ENCODE assay signal across 8 mouse cellular contexts in the genomic region with DNA sequence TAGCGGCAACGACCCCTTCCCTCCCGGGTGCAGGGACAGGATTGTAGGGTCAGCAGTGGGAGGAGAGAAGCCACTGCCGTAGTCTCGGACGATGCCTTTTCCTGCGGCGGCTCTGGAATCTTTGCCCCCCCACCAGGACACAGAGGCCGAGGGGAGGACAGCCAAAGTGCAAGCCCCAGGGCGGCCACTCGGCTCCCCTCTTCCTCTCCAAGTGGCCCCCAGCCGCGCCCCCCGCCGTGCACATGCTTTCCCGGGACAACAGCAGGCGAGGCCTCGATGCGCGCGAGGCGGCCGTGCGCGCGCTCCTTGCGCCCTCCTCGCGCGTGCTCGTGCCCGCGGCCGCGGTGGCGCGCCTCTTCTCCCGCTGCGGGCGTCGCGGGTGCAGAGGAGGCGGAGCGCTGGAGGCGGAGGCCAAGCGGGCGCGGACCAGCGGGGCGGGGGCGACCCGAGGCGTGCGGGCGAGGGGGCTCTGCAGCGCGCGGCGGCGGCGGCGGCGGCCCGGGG.
DNase-seq lines count a peak whose midpoint lies in the region; ATAC-seq lines count a peak whose summit lies in the region.

No protein-coding gene starts in this region.

- WGBS in lung, embryonic 16.5 days = under 1% methylated on average over 59 of the region's 64 CpGs

- no peaks in the 10 kb centered on the region for H3K9me3 ChIP-seq in lung, embryonic 16.5 days (ENCODE audit: control insufficient read depth, low read length)

- peak overlapping the region; percentile 87 for H3K4me2 ChIP-seq in lung, embryonic 16.5 days (ENCODE audit: low read depth, low read length)

- peak overlapping the region; percentile 78 for H3K9ac ChIP-seq in lung, embryonic 16.5 days (ENCODE audit: low read length)

- peak; percentile 77 for DNase-seq in ES-CJ7 (ENCODE audit: low read depth, low spot score)
- peak; percentile 50 to 76 for DNase-seq in cerebellum, adult 18-20 months
- peak; percentile 84 to 91 for DNase-seq in layer of hippocampus, postnatal 10 days (ENCODE audit: low spot score in 2 of 2)
- peak; percentile 88 for DNase-seq in ovary, postnatal 36 days (ENCODE audit: low spot score)
- DNase-seq in thymus, postnatal 36 days = peak; percentile 60 to 68

- H3K27ac ChIP-seq in lung, embryonic 16.5 days (ENCODE audit: low read length) = peak overlapping the region; percentile 27; the same call in 1 of the 2 replicates

- peaks cover 14% of the 10 kb centered on the region for H3K4me1 ChIP-seq in lung, embryonic 16.5 days (replicated peaks; ENCODE audit: control insufficient read depth, insufficient read depth, low read length)

- no peaks in the 10 kb centered on the region for H3K36me3 ChIP-seq in lung, embryonic 16.5 days (ENCODE audit: control insufficient read depth, insufficient read depth, low read length)

- no peaks in the 10 kb centered on the region for H3K27me3 ChIP-seq in lung, embryonic 16.5 days (ENCODE audit: control insufficient read depth, insufficient read depth, low read depth, low read length)

- peak overlapping the region; percentile 75 for H3K4me3 ChIP-seq in lung, embryonic 16.5 days (ENCODE audit: low read length)

- peak; percentile 58 for ATAC-seq in frontal cortex, adult (ENCODE audit: low TSS enrichment)
- peak; percentile 34 to 37; a peak in 3 of 4 replicates for ATAC-seq in hematopoietic stem cell, adult 5-6 weeks (replicated peaks in 1 of 2; ENCODE audit: insufficient read depth in 1 of 2, low FRiP score in 2 of 2, low TSS enrichment in 1 of 2, low read depth in 1 of 2, poor library complexity in 2 of 2, severe bottlenecking in 2 of 2)
- ATAC-seq in lung, embryonic 16.5 days (ENCODE audit: low read depth) = peak; percentile 93

Comparison
In these comparisons a context has a peak if more than half of its experiments do, and no peak if none do; other contexts are left out.
1. Peak in every context shown above with its lines: DNase-seq, ATAC-seq, H3K4me3 ChIP-seq and H3K27ac ChIP-seq.
2. ATAC-seq: peak in every context shown above with its lines; median percentile 93 in lung, embryonic 16.5 days; 58 in frontal cortex, adult; 36 in hematopoietic stem cell, adult 5-6 weeks.